Mouse (Mus musculus) embryonic facial prominence, embryonic 13.5 days (tissue): ENCODE results near the gene Fsd2. TPM values are rescaled to one million over a fixed set of nuclear protein-coding genes. Genes with fewer than 3 reads are reported as not detected.

ENCODE experiments used
- ATAC-seq: fragments of 200-750 bp; cut with Nextera tagmentation; 2 replicates; pipeline ENCODE4 v1.8.0; 2017; ENCODE audit warnings: low read depth; ENCODE audit not compliant: insufficient number of reproducible peaks, insufficient read depth, low FRiP score, low TSS enrichment
- H3K27ac ChIP-seq: fragments of 300-500 bp; sonication (generic); 2 replicates; pipeline ENCODE4 v1.5.1; 2015; ENCODE audit warnings: moderate library complexity, mild to moderate bottlenecking, inconsistent platforms
- H3K27me3 ChIP-seq: fragments of 300-500 bp; sonication (generic); 2 replicates; pipeline ENCODE4 v1.6.1; 2015; ENCODE audit warnings: mild to moderate bottlenecking, inconsistent platforms
- H3K36me3 ChIP-seq: fragments of 300-500 bp; sonication (generic); 2 replicates; pipeline ENCODE4 v1.6.1; 2015; ENCODE audit warnings: mild to moderate bottlenecking, inconsistent platforms
- H3K4me1 ChIP-seq: fragments of 300-500 bp; sonication (generic); 2 replicates; pipeline ENCODE4 v1.6.1; 2015; ENCODE audit warnings: inconsistent platforms
- H3K4me2 ChIP-seq: fragments of 300-500 bp; sonication (generic); 2 replicates; pipeline ENCODE4 v1.6.1; 2015; ENCODE audit warnings: moderate library complexity, mild to moderate bottlenecking, inconsistent platforms
- H3K4me3 ChIP-seq: fragments of 300-500 bp; sonication (generic); 2 replicates; pipeline ENCODE4 v1.5.1; 2015; ENCODE audit warnings: mild to moderate bottlenecking, inconsistent platforms
- H3K9ac ChIP-seq: fragments of 300-500 bp; sonication (generic); 2 replicates; pipeline ENCODE4 v1.6.1; 2015; ENCODE audit warnings: mild to moderate bottlenecking, inconsistent platforms
- H3K9me3 ChIP-seq: fragments of 300-500 bp; sonication (generic); 2 replicates; pipeline ENCODE4 v1.6.1; 2016; ENCODE audit warnings: inconsistent platforms
- WGBS: fragments of 180-500 bp; shearing (Covaris S2); methylation state at CpG from one replicate; pipeline ENCODE4 v1.1.7; 2015; ENCODE audit warnings: mixed read lengths; 5-methylcytosine and 5-hydroxymethylcytosine counted together
- polyA plus RNA-seq: library from polyadenylated mRNA; unstranded; fragments of >200 nt; fragmentation: Nextera tagmentation; extraction: Ambion mirVana; gene quantifications from 2 replicates; pipeline ENCODE4 v1.2.1, GENCODE M21; 2015

Gene Fsd2
- polyA plus RNA-seq, 1 experiment from 2014 or later, result 0.08 TPM

- ATAC-seq, result no peak
- H3K9me3 ChIP-seq, result no peaks in the 10 kb centered on the region
- no peak overlapping the region for H3K4me3 ChIP-seq
- H3K4me1 ChIP-seq, result peaks cover 4% of the 10 kb centered on the region; the same call in 1 of the 2 replicates
- H3K27ac ChIP-seq, result no peak overlapping the region
- H3K36me3 ChIP-seq, result no peaks in the 10 kb centered on the region
- 85% methylated on average over 14 of the region's 14 CpGs for WGBS
- no peaks in the 10 kb centered on the region for H3K27me3 ChIP-seq
- no peak overlapping the region for H3K9ac ChIP-seq
- no peak overlapping the region for H3K4me2 ChIP-seq
Observed at GRCm38 (mm10) chr7:81559231-81559980, 7.3 kb downstream of the Fsd2 start.

- Histone ChIP-seq H3K36me3 (no peaks in the 10 kb centered on the region), H3K9ac (no peak overlapping the region), H3K27me3 (no peaks in the 10 kb centered on the region), H3K27ac (no peak overlapping the region), H3K4me2 (no peak overlapping the region), H3K4me3 (no peak overlapping the region), H3K4me1 (peaks cover 4% of the 10 kb centered on the region; the same call in 1 of the 2 replicates), H3K9me3 (no peaks in the 10 kb centered on the region)
- 55% methylated on average over 4 of the region's 4 CpGs for WGBS
- no peak for ATAC-seq
Observed at GRCm38 (mm10) chr7:81557985-81558360, 8.8 kb downstream of the Fsd2 start.

GRCm38 (mm10) chr7:81557252-81557984, 9.3 kb downstream of the Fsd2 start:
- Histone ChIP-seq H3K36me3 (no peaks in the 10 kb centered on the region), H3K4me1 (peaks cover 4% of the 10 kb centered on the region; the same call in 1 of the 2 replicates), H3K4me3 (no peak overlapping the region), H3K9ac (no peak overlapping the region), H3K4me2 (no peak overlapping the region), H3K9me3 (no peaks in the 10 kb centered on the region), H3K27ac (no peak overlapping the region), H3K27me3 (no peaks in the 10 kb centered on the region)
- WGBS, result 70% methylated on average over 7 of the region's 7 CpGs
- no peak for ATAC-seq

GRCm38 (mm10) chr7:81556839-81557238, 9.9 kb downstream of the Fsd2 start:
- H3K4me3 ChIP-seq, result no peak overlapping the region
- ATAC-seq, result no peak
- no peaks in the 10 kb centered on the region for H3K36me3 ChIP-seq
- peaks cover 4% of the 10 kb centered on the region; the same call in 1 of the 2 replicates for H3K4me1 ChIP-seq
- no peak overlapping the region for H3K27ac ChIP-seq
- no peaks in the 10 kb centered on the region for H3K9me3 ChIP-seq
- 84% methylated on average over 4 of the region's 4 CpGs for WGBS
- H3K9ac ChIP-seq, result no peak overlapping the region
- no peak overlapping the region for H3K4me2 ChIP-seq
- H3K27me3 ChIP-seq, result no peaks in the 10 kb centered on the region

- no peak for ATAC-seq
- no peak overlapping the region for H3K27ac ChIP-seq
- H3K9me3 ChIP-seq, result no peaks in the 10 kb centered on the region
- H3K4me3 ChIP-seq, result no peak overlapping the region
- WGBS, result 84% methylated on average over 2 of the region's 2 CpGs
- no peaks in the 10 kb centered on the region for H3K36me3 ChIP-seq
- no peaks in the 10 kb centered on the region for H3K27me3 ChIP-seq
- no peak overlapping the region for H3K4me2 ChIP-seq
- H3K9ac ChIP-seq, result no peak overlapping the region
- no peaks in the 10 kb centered on the region for H3K4me1 ChIP-seq
Observed at GRCm38 (mm10) chr7:81554369-81554768, 12.4 kb downstream of the Fsd2 start.

GRCm38 (mm10) chr7:81553589-81553988, 13.2 kb downstream of the Fsd2 start:
- 66% methylated on average over 4 of the region's 4 CpGs for WGBS
- ATAC-seq, result no peak

GRCm38 (mm10) chr7:81548864-81549263, 17.9 kb downstream of the Fsd2 start:
- Histone ChIP-seq H3K27me3 (no peaks in the 10 kb centered on the region), H3K4me1 (no peaks in the 10 kb centered on the region), H3K9ac (no peak overlapping the region), H3K9me3 (no peaks in the 10 kb centered on the region), H3K4me3 (no peak overlapping the region), H3K4me2 (no peak overlapping the region), H3K27ac (no peak overlapping the region), H3K36me3 (no peaks in the 10 kb centered on the region)
- 72% methylated on average over 11 of the region's 11 CpGs for WGBS
- no peak for ATAC-seq

More at GRCm38 (mm10) chr7:81553589-81553988, 13.2 kb downstream of the Fsd2 start:
- Histone ChIP-seq H3K9me3 (no peaks in the 10 kb centered on the region), H3K36me3 (no peaks in the 10 kb centered on the region), H3K4me2 (no peak overlapping the region), H3K4me1 (no peaks in the 10 kb centered on the region), H3K27me3 (no peaks in the 10 kb centered on the region), H3K9ac (no peak overlapping the region), H3K4me3 (no peak overlapping the region), H3K27ac (no peak overlapping the region)

GRCm38 (mm10) chr7:81542934-81543333, 23.8 kb downstream of the Fsd2 start:
- no peak overlapping the region for H3K9ac ChIP-seq
- H3K27ac ChIP-seq, result no peak overlapping the region
- no peak overlapping the region for H3K4me3 ChIP-seq
- H3K27me3 ChIP-seq, result no peaks in the 10 kb centered on the region
- H3K36me3 ChIP-seq, result no peaks in the 10 kb centered on the region
- WGBS, result 85% methylated on average over 8 of the region's 8 CpGs
- ATAC-seq, result no peak
- H3K4me1 ChIP-seq, result no peaks in the 10 kb centered on the region
- H3K4me2 ChIP-seq, result no peak overlapping the region
- H3K9me3 ChIP-seq, result no peaks in the 10 kb centered on the region

- WGBS, result 88% methylated on average over 7 of the region's 7 CpGs
- no peak overlapping the region for H3K4me2 ChIP-seq
- no peak overlapping the region for H3K27ac ChIP-seq
- no peak for ATAC-seq
- H3K9ac ChIP-seq, result no peak overlapping the region
- no peaks in the 10 kb centered on the region for H3K36me3 ChIP-seq
- H3K4me3 ChIP-seq, result no peak overlapping the region
- no peaks in the 10 kb centered on the region for H3K9me3 ChIP-seq
- H3K27me3 ChIP-seq, result no peaks in the 10 kb centered on the region
- H3K4me1 ChIP-seq, result no peaks in the 10 kb centered on the region
Observed at GRCm38 (mm10) chr7:81541924-81542524, 24.7 kb downstream of the Fsd2 start.

- H3K27me3 ChIP-seq, result no peaks in the 10 kb centered on the region
- no peaks in the 10 kb centered on the region for H3K9me3 ChIP-seq
- H3K27ac ChIP-seq, result no peak overlapping the region
- no peaks in the 10 kb centered on the region for H3K36me3 ChIP-seq
- no peaks in the 10 kb centered on the region for H3K4me1 ChIP-seq
- ATAC-seq, result no peak
- no peak overlapping the region for H3K9ac ChIP-seq
- H3K4me3 ChIP-seq, result no peak overlapping the region
- 56% methylated on average over 1 of the region's 1 CpGs for WGBS
- H3K4me2 ChIP-seq, result no peak overlapping the region
Observed at GRCm38 (mm10) chr7:81540999-81541398, 25.7 kb downstream of the Fsd2 start.

GRCm38 (mm10) chr7:81539565-81539964, 27.2 kb downstream of the Fsd2 start:
- ATAC-seq, result no peak
- no peak overlapping the region for H3K9ac ChIP-seq
- H3K36me3 ChIP-seq, result peaks cover 12% of the 10 kb centered on the region
- H3K27ac ChIP-seq, result no peak overlapping the region
- H3K4me3 ChIP-seq, result no peak overlapping the region
- WGBS, result 32% methylated on average over 2 of the region's 2 CpGs
- H3K4me2 ChIP-seq, result no peak overlapping the region
- no peaks in the 10 kb centered on the region for H3K9me3 ChIP-seq
- H3K4me1 ChIP-seq, result no peaks in the 10 kb centered on the region
- no peaks in the 10 kb centered on the region for H3K27me3 ChIP-seq
